Mouse (Mus musculus) liver, embryonic 11.5 days (tissue): ENCODE results near the gene Nfkbib. TPM values are rescaled to one million over a fixed set of nuclear protein-coding genes. Genes with fewer than 3 reads are reported as not detected.

Experiments
- ATAC-seq: fragments of 200-750 bp; cut with Nextera tagmentation; replicated peaks from 2 replicates; pipeline ENCODE4 v1.8.0; 2017; ENCODE audit warnings: moderate number of reproducible peaks, mild to moderate bottlenecking, moderate TSS enrichment, moderate library complexity; ENCODE audit not compliant: low FRiP score
- DNase-seq: peaks from one replicate; pipeline ENCODE4 v3.0.0-alpha.2; 2017; ENCODE audit warnings: low spot score
- H3K27ac ChIP-seq: fragments of 300-500 bp; sonication (generic); 2 replicates; pipeline ENCODE4 v1.5.1; 2014; ENCODE audit warnings: mild to moderate bottlenecking, low read depth, low read length, control low read depth
- H3K27me3 ChIP-seq: fragments of 300-500 bp; sonication (generic); replicated peaks from 2 replicates; pipeline ENCODE4 v1.6.1; 2014; ENCODE audit warnings: low read length, mixed read lengths; ENCODE audit not compliant: control insufficient read depth, insufficient read depth
- H3K36me3 ChIP-seq: fragments of 300-500 bp; sonication (generic); 2 replicates; pipeline ENCODE4 v1.6.1; 2014; ENCODE audit warnings: mild to moderate bottlenecking, low read length, moderate library complexity, mixed read lengths; ENCODE audit not compliant: control insufficient read depth, insufficient read depth
- H3K4me1 ChIP-seq: fragments of 300-500 bp; sonication (generic); replicated peaks from 2 replicates; pipeline ENCODE4 v1.6.1; 2014; ENCODE audit warnings: low read length, mixed read lengths; ENCODE audit not compliant: control insufficient read depth, insufficient read depth
- H3K4me2 ChIP-seq: fragments of 300-500 bp; sonication (generic); 2 replicates; pipeline ENCODE4 v1.6.1; 2014; ENCODE audit warnings: mild to moderate bottlenecking, control low read depth, moderate library complexity
- H3K4me3 ChIP-seq: fragments of 300-500 bp; sonication (generic); 2 replicates; pipeline ENCODE4 v1.5.1; 2014; ENCODE audit warnings: low read depth, low read length, control low read depth
- H3K9ac ChIP-seq: fragments of 300-500 bp; sonication (generic); 2 replicates; pipeline ENCODE4 v1.6.1; 2014; ENCODE audit warnings: low read depth, low read length, control low read depth
- H3K9me3 ChIP-seq: fragments of 300-500 bp; sonication (generic); 2 replicates; pipeline ENCODE4 v1.6.1; 2016; ENCODE audit warnings: low read length, inconsistent platforms, mixed read lengths; ENCODE audit not compliant: control insufficient read depth
- WGBS: fragments of 180-500 bp; shearing (Covaris S2); extraction: QIAGEN DNeasy Blood & Tissue Kit; methylation state at CpG from one replicate; pipeline ENCODE4 v1.1.7; 2014; 5-methylcytosine and 5-hydroxymethylcytosine counted together
- polyA plus RNA-seq: library from polyadenylated mRNA; unstranded; fragments of >200 nt; fragmentation: Nextera tagmentation; extraction: Ambion mirVana; gene quantifications from 2 replicates; pipeline ENCODE4 v1.2.1, GENCODE M21; 2014

The Nfkbib gene
- polyA plus RNA-seq, 1 experiment from 2014 or later = 61.4 TPM

GRCm38 (mm10) chr7:28802846-28803588 lies 35.7 kb upstream of the Nfkbib start:
- ATAC-seq = peak; percentile 75
- WGBS = 14% methylated on average over 10 of the region's 10 CpGs

GRCm38 (mm10) chr7:28801901-28802670 lies 34.8 kb upstream of the Nfkbib start:
- ATAC-seq = no peak
- peak overlapping the region; percentile 91 for H3K27ac ChIP-seq
- no peaks in the 10 kb centered on the region for H3K27me3 ChIP-seq
- no peaks in the 10 kb centered on the region for H3K9me3 ChIP-seq
- DNase-seq = no peak
- H3K4me3 ChIP-seq = no peak overlapping the region
- H3K9ac ChIP-seq = peak overlapping the region; percentile 48
- 47% methylated on average over 10 of the region's 10 CpGs for WGBS
- H3K4me2 ChIP-seq = peak overlapping the region; percentile 41
- H3K4me1 ChIP-seq = peaks cover 38% of the 10 kb centered on the region
- H3K36me3 ChIP-seq = no peaks in the 10 kb centered on the region

More at GRCm38 (mm10) chr7:28802846-28803588, 35.7 kb upstream of the Nfkbib start:
- Histone ChIP-seq H3K9me3 (no peaks in the 10 kb centered on the region), H3K9ac (peak overlapping the region; percentile 48), H3K4me1 (peaks cover 41% of the 10 kb centered on the region), H3K4me2 (peak overlapping the region; percentile 41), H3K36me3 (no peaks in the 10 kb centered on the region), H3K4me3 (no peak overlapping the region), H3K27me3 (no peaks in the 10 kb centered on the region), H3K27ac (peak overlapping the region; percentile 91)
- DNase-seq = no peak

GRCm38 (mm10) chr7:28801451-28801850 lies 34.1 kb upstream of the Nfkbib start:
- no peak overlapping the region for H3K4me3 ChIP-seq
- H3K27ac ChIP-seq = no peak overlapping the region
- WGBS = 72% methylated on average over 3 of the region's 3 CpGs
- no peaks in the 10 kb centered on the region for H3K27me3 ChIP-seq
- ATAC-seq (no peak), DNase-seq (no peak)
- no peaks in the 10 kb centered on the region for H3K36me3 ChIP-seq
- peaks cover 36% of the 10 kb centered on the region for H3K4me1 ChIP-seq
- H3K9ac ChIP-seq = no peak overlapping the region
- H3K9me3 ChIP-seq = no peaks in the 10 kb centered on the region
- no peak overlapping the region for H3K4me2 ChIP-seq

- Histone ChIP-seq H3K9ac (no peak overlapping the region), H3K27ac (no peak overlapping the region), H3K36me3 (no peaks in the 10 kb centered on the region), H3K4me1 (peaks cover 36% of the 10 kb centered on the region), H3K27me3 (no peaks in the 10 kb centered on the region), H3K4me3 (no peak overlapping the region), H3K4me2 (no peak overlapping the region), H3K9me3 (no peaks in the 10 kb centered on the region)
- DNase-seq (no peak), ATAC-seq (no peak)
- WGBS = 89% methylated on average over 9 of the region's 9 CpGs
Measured at GRCm38 (mm10) chr7:28799994-28800393, 32.7 kb upstream of the Nfkbib start.

GRCm38 (mm10) chr7:28796562-28796975 lies 29.3 kb upstream of the Nfkbib start:
- Histone ChIP-seq H3K27ac (peak overlapping the region; percentile 33), H3K27me3 (no peaks in the 10 kb centered on the region), H3K4me1 (peaks cover 4% of the 10 kb centered on the region), H3K4me2 (peak overlapping the region; percentile 83), H3K9me3 (no peaks in the 10 kb centered on the region), H3K36me3 (no peaks in the 10 kb centered on the region), H3K4me3 (peak overlapping the region; percentile 51), H3K9ac (peak overlapping the region; percentile 75)
- ATAC-seq (peak; percentile 81), DNase-seq (peak; percentile 78)
- 7% methylated on average over 32 of the region's 32 CpGs for WGBS

GRCm38 (mm10) chr7:28795832-28796231 lies 28.5 kb upstream of the Nfkbib start:
- WGBS = 33% methylated on average over 15 of the region's 15 CpGs
- H3K4me2 ChIP-seq = peak overlapping the region; percentile 83
- no peak for DNase-seq
- H3K27me3 ChIP-seq = no peaks in the 10 kb centered on the region
- H3K4me1 ChIP-seq = peaks cover 2% of the 10 kb centered on the region
- H3K9ac ChIP-seq = peak overlapping the region; percentile 75
- no peaks in the 10 kb centered on the region for H3K36me3 ChIP-seq
- no peaks in the 10 kb centered on the region for H3K9me3 ChIP-seq
- peak overlapping the region; percentile 33 for H3K27ac ChIP-seq
- peak overlapping the region; percentile 51 for H3K4me3 ChIP-seq
- no peak for ATAC-seq

- H3K4me1 ChIP-seq = peaks cover 2% of the 10 kb centered on the region
Measured at GRCm38 (mm10) chr7:28794496-28794895, 27.2 kb upstream of the Nfkbib start.

GRCm38 (mm10) chr7:28793834-28794233 lies 26.5 kb upstream of the Nfkbib start:
- Histone ChIP-seq H3K9ac (no peak overlapping the region), H3K4me3 (no peak overlapping the region), H3K27me3 (no peaks in the 10 kb centered on the region), H3K4me1 (peaks cover 7% of the 10 kb centered on the region), H3K27ac (no peak overlapping the region), H3K36me3 (no peaks in the 10 kb centered on the region), H3K9me3 (no peaks in the 10 kb centered on the region), H3K4me2 (no peak overlapping the region)
- 17% methylated on average over 2 of the region's 2 CpGs for WGBS
- ATAC-seq = no peak
- DNase-seq = no peak

More at GRCm38 (mm10) chr7:28794496-28794895, 27.2 kb upstream of the Nfkbib start:
- Histone ChIP-seq H3K9ac (no peak overlapping the region), H3K36me3 (no peaks in the 10 kb centered on the region), H3K4me3 (no peak overlapping the region), H3K4me2 (no peak overlapping the region), H3K27me3 (no peaks in the 10 kb centered on the region), H3K9me3 (no peaks in the 10 kb centered on the region), H3K27ac (no peak overlapping the region)
- no peak for ATAC-seq
- DNase-seq = no peak
- 74% methylated on average over 3 of the region's 3 CpGs for WGBS
